Mouse (Mus musculus) retina, postnatal 7 days (tissue): Measurements from ENCODE around the gene Slc1a3.

Source experiments
- DNase-seq: peaks from one replicate; pipeline ENCODE4 v3.0.0-alpha.2; 2012; ENCODE audit warnings: low read depth, low spot score

Slc1a3 gene

DNA sequence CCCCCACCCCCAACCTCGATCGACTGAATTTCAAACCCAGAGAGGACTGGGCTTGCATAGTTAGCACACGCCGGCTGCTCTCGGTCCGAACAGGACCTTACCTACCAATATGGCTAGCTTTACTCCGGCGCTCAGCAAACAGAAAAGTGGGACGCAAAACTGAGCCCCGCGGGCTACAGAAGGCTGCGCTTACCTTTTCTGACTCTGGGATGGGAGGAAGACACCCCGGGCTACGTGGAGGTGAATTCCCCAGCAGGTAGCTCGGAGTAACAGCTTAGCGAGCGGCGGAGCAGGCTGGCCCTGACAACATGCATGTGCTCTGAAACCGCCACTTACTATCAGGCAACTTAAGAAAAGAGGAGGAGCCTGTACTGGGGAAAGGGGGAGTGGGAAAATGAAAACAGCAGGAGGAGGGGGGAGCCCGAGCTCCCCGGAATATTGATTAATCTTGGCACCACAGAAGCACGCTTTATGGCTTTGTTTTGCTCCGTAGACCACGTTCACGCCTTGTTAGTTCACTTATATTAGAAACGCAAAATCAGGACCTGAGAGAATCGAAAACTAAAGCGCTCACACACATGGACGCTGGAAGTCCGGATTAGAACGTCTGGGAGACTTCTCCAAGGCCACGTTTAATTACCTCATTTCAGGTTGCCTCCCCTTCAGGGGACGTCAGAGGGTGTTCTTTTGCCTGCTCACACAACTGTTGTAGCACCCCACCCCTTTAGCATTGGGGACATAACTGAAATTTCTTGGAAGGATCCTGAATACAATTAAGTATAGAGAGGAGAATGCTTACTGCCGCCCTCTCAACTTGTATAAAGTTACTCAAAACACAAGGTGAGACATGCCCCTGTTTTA lies at the start of gene Slc1a3:
Gene Slc1a3, minus strand, starts transcription at position 619 of the 861 bp plus-strand sequence.
- peak; percentile 17 for DNase-seq

DNA sequence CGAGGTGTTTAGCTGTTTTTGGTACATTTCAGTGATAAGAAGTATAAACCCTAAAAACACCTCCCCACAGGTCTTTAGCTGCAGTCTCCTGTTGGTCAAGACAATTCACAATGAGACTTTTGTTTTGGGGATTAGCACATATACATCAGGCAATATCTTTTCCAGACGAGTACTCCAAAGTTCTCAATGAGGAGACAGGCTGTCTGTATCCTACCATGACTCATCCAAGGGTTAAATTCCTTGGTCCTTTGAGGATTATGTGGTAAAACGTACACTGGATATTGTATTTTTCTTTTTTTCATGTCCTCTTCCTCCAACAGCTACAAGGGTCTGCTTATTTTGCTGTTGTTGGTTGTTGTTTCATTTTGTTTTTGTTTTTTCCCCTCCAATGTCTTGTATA lies 48.5 kb upstream of the Slc1a3 start:
- DNase-seq = no peak

DNA sequence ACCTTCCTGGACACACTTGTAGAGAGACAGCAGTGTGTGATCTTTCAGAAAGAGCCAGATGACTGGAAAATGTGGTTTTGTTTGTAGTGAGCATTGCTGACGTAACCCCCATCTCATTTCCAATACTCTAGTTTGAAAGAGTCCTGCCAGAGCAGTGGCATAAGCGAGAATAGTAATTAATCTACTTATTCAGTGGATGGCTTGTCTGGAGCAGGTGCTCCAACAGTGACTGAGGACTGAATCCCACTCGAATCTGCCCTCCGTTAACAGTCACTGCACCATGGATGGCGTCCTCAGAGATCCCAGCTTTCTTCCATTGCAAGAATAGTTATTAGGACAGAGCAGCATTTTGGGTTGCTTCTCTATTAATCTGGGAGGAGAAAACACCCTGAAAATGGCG lies 45.9 kb upstream of the Slc1a3 start:
- no peak for DNase-seq

DNA sequence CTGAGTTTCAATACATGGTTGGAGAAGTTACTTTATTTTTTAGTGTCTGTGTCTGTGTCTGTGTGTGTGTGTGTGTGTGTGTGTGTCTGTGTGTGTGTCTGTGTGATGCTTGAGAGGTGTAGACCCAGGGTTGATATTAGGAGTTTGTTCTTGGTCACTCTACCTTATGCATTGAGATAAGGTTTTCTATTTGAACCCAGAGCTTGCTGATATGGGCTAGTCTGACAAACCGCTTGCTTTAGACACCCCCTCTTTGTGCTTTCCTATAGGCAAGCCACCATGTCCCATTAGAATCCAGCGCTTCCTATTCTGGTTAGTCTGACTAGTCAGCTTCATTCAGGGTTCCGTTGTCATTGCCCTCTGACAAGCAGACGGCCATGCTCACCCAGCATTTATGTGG lies 39.2 kb upstream of the Slc1a3 start:
- no peak for DNase-seq

DNA sequence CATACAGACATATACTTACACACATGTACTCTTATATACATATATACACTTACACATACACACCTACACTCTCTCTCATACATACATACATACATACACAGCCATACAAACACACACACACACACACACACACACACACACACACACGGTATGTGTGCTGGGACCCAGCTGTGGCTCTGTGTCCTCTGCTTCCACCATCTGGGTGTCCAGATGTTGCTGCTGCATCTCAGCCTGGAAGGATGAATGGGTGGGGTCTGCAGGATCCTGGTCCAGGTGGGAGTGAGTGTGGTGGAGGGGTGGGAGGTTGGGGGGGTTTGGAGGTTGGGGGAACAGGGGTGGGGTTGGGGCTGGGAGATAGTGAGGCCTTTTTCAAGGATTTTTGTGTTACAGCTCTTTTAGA lies 38.2 kb upstream of the Slc1a3 start:
- DNase-seq = no peak

DNA sequence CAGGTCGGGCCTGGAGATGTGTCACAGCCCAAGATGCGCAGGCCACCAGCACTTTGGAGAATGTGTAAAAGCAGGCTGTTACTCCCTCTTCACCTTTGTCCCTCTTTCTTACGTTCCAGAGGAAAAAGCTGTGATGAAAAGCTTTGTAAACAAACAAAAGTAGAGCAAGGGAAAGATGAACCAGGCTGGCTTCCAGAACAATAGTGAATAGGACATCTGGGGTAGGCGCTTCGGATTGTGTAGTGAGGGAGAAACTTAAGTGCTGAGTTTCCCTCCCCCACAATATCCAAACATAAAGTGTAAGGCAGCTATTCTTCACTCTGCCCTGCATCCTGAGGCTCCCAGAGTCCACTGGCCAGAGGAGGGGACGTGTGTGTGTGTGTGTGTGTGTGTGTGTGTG lies 31.0 kb upstream of the Slc1a3 start:
- no peak for DNase-seq

DNA sequence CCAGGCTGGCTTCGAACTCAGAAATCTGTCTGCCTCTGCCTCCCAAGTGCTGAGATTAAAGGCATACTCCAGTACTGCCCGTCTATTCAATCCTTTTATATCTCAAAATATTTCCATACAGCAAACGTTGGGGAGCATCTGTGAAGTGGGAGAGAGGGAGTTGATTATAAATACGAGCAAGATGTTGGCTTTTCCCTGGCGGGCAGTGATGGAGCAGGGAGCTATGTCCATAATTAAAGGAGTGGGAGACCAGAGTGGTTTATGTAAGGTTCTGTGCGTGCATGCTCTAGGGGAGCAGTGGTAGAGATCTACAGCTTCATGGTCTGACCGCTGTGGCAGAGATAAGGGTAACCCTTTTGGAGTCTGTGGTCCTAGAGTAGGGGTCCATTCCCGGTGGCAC lies 30.2 kb upstream of the Slc1a3 start:
- DNase-seq = no peak

DNA sequence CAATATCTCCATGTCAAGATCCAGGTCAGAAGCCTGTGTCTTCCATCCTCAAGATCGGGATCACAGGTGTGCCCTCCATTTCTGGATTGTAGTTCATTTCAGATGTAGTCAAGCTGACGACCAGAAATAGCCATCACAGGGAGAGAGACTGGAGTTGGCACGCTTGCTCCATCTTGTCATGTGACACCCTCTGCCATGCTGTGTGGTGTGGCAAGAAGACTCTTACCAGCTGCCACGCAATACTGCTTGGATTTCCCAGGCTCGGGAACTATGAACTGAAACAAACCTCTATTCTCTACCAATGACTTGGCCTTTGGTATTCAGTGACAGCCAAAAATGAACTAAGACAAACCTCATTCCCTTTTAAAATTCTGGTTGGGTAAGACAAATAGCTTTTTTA lies 27.6 kb upstream of the Slc1a3 start:
- DNase-seq = no peak

DNA sequence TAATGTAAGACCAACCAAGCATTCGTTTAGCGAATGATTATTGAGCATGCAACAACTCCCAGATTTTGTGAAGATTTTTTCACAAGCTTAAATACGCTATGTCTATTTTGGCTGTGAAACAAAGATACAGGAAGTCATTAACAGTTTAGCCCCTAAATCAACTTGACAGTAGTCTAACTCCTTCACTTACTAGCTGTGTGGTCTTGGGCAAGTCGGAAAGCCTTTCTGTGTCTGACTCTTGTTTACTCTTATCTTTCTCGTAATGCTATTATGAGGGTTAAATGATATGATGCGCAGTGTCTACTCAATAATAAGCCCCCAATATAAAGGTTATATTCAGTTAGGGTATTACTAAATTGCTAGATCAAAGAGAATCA lies 23.8 kb upstream of the Slc1a3 start:
- DNase-seq = no peak

DNA sequence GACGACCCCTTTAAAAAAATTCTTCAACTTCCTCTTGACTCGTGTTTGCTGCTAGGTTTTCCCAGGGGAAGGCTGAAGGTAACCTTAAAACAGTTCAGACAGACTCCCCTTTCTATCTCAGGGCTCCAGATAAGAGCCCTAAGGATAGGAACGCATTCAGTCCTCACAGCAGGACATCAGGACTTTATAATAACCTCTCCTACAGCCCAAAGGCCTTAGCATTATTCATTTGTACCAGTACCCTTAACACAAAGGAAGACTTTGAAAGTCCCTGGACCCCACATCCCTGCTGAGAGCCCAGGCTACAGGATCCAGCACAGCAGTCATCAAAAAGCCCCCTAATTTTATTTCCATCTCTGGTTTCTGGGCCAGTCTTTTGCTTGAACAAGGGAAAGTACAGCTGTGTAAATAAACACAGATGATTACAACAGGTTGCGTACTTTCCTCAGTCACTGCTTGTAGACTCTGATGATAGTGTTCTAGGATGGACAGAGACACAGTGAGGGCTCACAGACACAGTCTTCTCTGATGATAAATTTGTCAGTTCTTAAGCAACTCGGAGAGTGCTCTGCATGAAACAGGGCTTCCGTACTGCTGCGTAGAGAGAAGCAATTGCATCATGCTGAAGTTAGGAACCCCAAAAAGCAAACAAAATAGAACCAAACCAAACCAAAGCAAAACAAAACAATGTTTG lies 23.3 kb upstream of the Slc1a3 start:
- DNase-seq = no peak

DNA sequence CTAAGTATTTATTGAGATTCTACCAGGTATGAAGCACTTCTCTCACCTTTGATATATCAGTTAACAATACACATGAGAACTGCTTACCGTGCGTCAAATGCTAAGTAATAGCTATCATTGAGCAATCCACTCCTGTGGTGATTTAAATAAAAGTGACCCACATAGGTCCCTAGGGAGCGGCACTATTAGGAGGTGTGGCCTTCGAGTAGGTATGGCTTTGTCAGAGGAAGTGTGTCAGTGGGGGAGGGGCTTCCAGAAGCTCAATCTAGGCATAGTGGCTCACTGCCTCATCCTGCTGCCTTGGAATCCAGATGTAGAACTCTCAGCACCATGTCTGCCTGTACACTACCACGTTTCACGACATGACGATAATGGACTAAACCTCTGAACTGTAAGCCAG lies 18.3 kb upstream of the Slc1a3 start:
- no peak for DNase-seq

DNA sequence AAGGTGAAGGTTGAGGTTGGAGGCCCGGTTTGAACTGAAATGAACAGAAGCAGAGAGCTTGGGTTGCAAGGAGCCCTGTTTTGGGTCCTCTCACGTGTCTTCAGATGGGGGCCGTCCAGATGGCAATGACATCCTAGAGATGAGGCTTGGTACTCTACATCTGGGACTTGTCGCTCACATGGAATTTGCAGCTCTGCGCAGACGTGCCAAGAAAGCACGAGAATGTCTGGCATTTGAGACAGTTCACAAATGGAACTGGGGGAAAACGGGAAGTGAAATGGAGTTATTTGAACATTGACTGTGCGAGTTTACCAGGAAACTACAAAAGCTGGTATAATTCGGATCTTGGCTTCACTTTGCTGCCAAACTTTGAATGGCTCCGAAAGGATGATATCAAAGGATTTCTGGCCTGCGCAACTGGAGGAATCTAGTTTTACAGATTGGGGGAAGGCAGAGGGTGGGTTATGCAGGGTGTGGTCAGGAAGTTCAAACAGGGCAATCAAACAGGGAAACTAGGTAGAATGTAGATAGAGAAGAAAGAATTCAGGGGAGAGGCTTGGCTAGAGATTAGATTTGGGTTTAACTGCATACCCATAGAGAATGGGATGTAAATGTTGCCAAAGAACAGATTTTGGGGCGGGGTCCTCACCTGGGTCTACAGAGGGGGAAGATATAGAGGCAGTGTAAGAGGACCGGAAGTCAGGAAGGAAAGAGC lies 12.0 kb upstream of the Slc1a3 start:
- no peak for DNase-seq

DNA sequence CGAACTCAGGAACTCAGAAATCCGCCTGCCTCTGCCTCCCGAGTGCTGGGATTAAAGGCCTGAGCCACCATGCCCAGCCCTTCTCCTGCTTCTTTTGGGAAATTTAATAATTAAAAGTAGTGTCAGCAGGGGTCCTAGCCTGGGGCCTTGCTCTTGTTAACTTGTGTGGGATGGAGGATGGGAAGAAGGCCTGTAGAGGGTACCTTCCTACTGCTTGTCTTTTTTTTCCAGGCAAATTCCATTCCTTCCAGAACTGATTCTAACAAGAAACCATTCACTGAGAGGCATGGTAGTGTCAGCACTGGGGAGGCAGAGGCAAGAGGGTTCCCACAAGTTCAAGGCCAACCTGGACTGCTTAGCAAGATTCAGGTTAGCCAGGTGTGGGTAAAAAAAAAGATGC lies 11.2 kb upstream of the Slc1a3 start:
- no peak for DNase-seq

DNA sequence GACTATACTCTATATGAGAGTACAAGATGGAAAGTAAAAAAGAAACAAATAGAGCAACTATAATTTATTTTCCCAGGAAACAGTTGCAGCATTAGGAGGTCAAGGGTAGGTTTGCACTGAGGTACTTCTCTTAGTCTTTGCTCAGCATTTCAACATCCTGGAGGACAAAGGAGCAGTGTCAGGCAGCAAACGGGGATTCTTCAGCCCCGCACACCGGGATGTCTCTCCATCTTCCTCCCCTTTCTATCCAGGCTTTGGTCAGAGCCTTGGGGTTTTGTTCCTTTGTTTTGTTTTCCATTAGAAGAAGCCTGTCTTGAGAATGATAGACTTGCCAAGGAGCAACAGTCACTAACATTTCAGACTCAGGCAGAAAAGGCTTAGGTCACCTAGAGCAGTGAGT lies 10.4 kb upstream of the Slc1a3 start:
- no peak for DNase-seq

DNA sequence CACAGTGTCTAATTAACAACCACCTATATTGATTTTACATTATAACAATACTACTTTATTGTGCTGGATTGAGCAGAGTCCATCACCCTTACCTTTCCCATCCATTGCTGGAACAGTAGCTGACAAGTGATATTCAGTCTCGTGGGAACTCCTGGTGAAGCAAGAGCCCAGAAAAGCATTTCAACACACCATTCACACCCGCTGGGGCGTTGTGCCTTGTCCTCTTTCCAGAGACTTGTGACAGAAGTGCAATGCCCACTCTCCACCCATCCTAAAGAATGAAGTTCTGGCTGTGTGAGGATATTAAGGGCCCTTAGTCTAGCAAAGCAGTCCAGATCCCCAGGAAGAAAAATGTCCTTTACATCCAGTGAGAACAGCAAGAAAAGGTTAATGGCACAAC lies 7.9 kb upstream of the Slc1a3 start:
- no peak for DNase-seq

DNA sequence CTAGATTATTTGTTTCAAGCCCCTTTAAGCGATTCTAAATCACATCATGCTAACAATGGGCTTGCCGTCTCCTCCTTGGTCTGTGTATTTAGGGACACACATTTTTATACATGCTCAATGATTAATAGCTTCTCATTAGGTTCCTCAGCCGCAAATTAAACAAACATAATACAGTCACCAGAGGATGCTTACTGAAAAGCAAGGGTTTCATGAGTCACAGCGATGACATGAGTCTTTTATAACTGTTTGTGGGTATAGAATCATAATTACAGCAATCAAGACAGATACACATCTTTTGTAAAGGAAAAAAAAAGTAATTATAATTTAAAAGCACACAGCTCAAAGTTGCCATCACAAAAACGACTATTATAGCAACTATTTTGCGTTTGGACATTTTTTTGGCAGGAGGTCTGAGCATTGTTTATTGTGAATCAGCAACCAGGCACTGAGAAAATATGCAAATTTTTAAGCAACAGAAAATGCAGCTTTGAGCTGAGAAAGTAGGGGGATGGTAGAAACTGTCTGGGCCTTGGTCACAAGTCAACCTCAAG lies 6.5 kb upstream of the Slc1a3 start:
- DNase-seq = no peak

DNA sequence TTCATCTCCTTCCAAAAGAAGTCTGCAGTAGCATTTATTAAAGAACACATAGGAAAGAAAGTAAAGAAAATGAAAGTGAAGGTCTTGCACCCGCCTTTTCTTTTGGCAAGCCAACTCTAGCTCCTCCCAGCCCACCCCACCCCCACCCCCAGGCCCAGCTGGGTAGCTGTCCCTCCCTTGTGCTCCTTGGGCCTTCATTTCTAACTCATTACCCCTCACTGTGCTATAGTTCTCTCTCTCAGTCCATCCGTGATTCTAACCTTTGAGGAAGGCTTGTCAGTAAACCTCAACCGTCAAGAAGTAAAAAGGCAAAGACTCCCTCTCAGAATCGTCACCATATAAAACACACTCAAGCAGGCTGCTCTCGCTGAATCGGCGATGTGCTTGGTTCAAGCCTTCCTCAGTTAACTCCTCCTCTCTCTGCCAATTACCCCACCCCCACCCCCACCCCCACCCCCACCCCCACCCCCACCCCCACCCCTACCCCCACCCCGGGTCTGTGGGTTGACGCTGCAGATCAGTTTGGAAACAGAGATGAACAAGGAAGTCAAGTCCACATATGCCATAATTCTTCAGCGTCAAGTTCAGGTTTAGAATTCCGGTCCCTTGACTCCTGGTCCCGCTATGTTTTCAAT lies 5.9 kb upstream of the Slc1a3 start:
- DNase-seq = no peak

DNA sequence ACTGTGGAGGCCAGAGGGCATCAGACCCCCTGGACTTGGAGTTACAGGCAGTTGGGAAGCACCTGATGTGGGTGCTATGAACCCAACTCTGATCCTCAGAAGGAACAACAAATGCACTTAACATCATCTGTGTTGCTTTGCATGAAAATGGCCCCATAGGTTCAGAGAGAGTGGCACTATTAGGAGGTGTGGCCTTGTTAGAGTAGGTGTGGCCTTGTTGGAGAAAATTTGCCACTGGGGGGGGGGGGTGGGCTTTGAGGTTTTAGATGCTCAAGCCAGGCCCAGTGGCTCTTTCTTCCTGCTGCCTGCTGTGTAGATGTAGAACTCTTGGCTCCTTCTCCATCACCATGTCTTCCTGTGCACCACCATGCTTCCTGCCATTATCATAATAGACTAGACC lies 5.1 kb upstream of the Slc1a3 start:
- no peak for DNase-seq

DNA sequence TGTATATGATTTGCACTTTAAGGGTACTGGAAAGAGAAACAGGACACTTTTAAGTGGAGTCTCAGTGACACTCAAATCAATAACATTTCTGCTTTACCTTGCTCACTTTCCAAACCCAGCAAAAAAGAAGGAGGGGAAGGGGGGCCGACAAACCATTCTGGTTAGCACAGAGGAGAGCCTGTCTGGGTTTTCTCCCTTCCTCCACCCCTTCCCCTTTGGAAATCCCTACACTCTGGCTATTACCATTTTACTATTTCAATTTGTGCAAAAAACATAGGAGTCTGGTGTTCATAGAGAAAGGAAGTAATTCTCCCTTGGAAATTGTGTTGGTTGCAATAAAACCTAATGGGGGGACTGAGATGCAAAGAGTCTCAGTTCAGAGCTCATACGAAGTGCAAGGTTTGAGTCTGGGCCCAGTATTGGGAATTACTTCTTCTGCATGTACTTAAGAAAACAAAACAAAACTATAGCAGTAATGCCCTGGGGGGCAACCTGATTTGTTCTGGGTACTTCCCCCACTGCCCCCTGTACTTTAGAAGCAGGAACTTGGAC lies 1.9 kb upstream of the Slc1a3 start:
- DNase-seq = no peak

DNA sequence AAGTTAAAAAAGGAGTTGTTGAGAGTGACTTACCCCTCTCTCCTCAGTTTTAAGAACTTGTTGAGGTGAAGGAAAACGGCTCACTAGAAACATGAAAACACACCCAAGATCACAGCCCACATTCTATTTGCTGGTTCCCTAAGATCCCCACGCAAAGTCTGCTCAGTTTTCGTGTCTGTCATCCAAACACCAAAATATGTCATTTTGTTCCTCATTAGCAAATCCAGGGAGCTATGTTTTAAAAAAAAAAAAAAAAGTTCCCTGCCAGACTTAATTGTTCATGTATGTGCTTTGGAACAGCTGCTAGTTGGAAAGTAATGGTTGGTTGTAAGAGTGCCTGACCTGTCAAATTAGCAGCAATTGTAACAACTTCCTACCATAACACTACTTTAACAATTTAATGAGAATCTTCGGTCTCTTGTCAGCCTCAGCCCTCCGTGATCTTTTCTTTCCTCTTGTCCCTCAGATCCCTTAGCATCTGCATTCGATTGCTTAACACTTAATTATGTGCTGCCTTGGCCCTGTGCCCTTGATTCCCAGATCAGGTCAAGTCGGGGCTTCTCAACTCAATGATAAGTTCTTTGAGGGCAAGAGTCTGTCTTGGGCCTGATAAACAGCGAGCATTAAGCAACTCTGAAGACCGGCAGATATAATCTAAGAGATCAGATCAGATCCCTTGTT lies 1.2 kb upstream of the Slc1a3 start:
- no peak for DNase-seq

DNA sequence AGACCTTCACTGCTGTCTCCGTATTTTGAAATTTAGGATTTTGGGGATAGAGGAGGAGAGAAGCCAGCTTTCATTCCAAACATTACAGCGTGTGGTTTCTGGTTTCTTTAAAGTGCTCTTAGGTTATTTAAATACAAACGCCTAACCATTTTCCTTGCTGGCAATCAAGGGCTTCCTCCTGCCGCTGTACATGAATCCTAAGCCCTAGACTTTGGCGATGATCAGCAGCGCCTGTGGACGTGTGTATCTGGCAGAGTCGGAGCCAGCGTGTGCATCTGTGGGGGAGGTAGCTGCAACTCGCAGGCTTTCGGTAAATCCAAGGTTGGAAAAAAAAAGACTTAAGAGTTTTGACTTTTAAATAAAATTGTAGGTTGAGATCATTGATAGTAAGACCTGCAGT lies 986 bp downstream of the Slc1a3 start:
- DNase-seq = no peak
